Mouse (Mus musculus) frontal cortex, adult 2 months (tissue): ENCODE data around the gene Cacna2d3. TPM values are rescaled to one million over a fixed set of nuclear protein-coding genes. Genes with fewer than 3 reads are reported as not detected.
A peak's percentile ranks its signal among the peaks of the same experiment; 100 is the strongest.

Experiments
- DNase-seq, 2 experiments: peaks; one replicate each; pipeline ENCODE4 v3.0.0; 2022; ENCODE audit warnings: low spot score in 1 of 2; ENCODE audit errors: extremely low spot score in 1 of 2
- polyA plus RNA-seq: library from polyadenylated mRNA; depleted of rRNA; stranded (reverse); fragments of >200 nt; gene quantifications from 2 replicates; pipeline ENCODE4 v1.2.3, GENCODE M21; 2012

Cacna2d3 gene
- polyA plus RNA-seq, 1 experiment, result 33.8 TPM

DNA sequence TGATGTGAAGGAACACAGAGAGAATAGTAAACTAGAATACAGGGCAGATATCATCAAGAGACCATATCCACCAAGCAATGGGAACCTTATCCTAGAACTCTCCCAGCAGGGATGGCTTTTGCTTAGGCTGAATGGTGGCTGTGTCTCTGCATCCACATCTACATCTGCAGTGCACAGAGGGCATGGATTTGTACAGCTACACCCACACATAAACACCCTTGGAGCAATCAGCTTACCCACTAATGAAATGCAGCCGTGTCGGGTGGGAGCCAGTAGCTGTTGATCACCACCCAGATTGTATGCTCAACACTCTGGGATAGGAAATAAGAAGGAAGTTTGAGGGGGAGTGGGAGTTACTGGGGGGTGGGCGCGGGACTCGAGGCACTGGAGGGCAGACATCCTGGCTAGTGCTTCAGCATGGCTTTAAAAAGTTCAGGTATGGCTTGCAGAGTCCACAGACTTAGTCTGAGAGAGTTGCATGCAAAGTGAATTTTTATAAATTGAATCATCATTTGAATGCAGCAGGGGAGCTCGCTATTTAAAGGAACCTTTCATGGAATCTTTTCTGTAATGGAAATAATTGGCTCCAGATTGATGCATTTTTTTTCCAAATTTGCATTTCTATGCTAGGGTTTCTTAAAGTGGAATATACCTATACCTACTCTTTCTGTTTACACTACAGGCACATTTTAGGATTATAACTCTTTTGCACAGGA lies 693.1 kb downstream of the Cacna2d3 start:
- DNase-seq, result no peak

DNA sequence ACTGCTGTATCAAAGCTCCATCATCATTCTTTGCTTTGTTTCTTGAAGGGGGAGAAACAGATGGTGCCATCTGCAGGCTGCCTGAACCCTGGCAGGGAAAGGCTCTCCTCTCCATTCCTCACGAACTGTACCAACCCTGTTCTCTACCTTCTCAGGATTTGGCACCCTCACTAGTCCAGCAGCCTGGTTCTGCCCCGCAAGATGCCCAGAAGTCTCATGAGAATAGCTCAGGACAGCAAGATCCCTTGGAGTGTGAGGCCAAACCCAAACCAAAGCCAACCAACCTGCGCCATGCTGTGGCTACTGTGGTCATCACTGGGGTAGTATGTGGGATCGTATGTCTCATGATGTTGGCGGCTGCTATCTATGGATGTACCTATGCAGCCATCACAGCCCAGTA lies 694.4 kb downstream of the Cacna2d3 start:
- DNase-seq, result no peak

DNA sequence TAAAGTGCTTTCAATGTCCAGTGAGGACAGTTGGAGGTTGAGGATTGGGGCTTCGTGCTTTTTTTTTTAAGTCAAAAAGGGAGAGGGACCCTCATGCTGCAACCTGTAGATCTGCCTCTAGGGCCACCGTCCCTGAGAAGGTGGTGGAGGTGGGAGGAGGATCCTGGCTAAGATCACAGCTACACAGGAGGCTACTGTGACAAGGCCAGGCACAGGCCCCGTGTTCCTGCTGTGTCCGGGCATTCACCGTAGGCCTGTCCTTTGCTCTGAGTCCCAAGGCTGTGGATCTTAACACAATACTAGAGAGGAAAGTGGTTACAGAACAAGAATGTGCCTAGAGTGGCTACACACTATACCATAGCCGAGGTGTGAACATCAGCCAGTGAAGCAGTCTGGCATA lies 696.3 kb downstream of the Cacna2d3 start:
- DNase-seq, result no peak

DNA sequence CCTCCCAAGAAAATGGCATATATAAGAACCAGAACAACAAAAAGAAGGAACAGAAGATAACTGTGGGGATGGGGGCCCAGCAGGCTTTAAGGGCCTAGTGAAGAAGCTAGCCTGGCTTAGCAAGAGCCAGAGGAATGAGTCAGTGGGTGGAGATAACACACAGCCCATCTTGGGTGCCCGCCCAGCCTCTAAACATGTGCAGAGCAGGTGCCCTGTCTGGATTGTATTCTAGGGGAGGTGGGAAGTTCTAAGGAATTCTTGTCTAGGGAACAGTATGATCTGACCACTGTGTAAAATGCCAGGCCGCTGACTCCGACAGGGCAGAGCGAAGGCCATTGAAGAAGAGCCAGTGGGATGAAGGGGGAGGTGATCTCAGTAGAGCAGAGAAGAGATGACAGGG lies 698.4 kb downstream of the Cacna2d3 start:
- DNase-seq, result no peak

DNA sequence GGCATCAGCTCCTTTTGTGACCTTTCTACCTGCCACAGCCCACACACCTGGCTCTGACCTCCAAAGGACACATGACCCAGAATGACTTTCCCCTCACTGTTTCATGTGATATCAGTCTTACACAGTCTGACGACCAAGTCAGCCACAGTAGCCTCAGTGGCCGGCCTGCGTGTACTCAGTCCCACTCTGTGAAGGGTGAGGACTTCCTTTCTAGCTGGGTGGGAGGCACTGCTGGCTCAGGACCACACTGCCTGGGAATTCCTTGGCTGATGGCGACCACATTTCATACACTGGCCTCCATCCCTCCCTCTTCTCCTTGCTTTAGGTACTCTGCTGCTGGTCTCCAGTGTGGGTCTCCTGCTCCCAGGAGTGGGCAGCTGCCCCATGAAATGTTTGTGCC lies 700.4 kb downstream of the Cacna2d3 start:
- DNase-seq, result no peak

DNA sequence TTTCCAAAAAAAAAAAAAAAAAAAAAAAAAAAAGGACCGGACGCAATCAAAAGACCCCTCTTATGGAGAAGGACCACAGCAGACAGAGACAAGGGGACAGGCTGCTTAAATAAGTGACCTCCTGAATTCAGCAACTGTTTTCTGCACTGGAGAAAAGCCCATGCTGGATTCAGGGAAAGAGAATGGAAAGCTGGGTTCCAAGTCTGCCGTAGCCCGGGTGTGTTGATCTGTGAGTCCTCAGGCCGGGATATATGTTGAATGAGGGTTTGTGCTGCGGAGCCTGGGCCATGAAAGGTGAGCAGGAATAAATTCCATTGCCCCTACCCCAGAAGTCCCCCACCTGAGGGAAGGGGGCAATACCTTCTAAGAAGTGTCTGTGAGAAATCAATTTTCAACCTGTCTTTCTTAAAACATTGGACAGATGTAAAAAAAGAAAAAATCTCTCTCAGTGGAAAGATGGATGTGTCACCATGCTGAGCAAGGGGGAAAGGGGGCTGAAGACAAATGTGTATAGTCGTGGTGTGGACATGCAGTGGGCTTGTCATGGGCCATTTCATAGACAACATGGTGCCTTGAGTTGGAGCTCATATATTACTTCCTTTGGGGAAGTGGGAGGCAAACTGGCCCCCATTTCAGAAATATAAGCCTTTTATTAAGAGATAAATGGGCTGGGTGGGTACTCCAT lies 703.2 kb downstream of the Cacna2d3 start:
- DNase-seq, result no peak

DNA sequence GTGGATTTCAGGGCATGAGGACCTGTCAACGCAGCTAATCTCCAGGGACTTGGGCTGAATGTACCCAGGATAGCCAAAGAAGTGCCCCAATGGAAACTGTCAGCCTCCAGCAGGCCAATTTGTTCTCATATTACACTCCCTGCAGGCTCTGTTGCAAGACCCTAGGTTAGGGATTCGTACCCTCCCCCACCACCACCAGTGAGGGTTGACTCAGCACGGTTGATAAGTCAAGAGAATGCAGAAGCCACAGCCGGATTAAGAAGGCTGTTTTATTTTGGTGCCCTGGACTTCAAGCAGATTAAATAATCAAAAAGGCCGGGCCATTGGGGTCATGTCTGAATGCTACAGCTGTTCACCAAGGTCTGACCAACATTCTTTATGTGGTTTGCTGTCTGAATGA lies 703.8 kb downstream of the Cacna2d3 start, which contains the start of gene Lrtm1:
TSS of gene Lrtm1 (plus strand) at position 326 of the 400 bp plus-strand sequence.
- no peak for DNase-seq

DNA sequence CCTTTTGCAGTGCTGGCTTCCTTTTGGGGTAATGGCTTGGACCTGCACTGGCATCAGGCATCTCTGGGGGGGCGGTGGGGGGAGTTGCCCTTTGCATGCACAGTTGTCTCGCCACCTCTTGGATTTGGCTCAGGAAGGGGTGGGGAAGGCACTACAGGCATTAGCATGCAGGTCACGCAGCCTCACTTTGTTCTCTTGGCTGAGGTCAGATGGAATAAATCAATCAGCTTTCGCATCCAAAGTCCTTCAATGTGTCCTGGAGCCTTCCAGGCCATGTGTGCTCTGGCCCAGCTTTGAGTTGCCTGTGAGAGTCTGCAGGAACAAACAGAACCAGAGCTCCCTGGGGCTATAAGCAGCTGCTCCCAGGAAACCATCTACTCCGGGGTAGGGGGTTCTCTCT lies 705.8 kb downstream of the Cacna2d3 start:
- no peak for DNase-seq

DNA sequence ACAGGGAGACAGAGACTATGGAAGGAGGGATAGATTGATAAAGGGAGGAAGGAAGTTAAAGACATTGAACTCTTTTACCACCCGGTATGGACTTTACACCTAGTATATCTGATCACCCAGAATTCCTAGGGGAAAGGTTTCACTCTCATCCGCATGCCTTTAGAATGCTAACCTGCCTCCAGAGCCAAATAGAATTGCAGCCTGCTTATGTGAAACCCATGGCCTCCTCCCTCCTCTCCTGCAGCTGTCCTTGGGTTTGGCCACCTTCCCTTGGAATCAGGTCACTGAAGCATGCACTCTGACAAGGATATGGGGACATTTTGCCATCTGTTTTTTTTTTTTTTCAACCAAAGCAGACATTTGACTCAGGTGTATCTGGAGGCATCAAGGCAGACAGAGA lies 707.0 kb downstream of the Cacna2d3 start:
- DNase-seq, result no peak

DNA sequence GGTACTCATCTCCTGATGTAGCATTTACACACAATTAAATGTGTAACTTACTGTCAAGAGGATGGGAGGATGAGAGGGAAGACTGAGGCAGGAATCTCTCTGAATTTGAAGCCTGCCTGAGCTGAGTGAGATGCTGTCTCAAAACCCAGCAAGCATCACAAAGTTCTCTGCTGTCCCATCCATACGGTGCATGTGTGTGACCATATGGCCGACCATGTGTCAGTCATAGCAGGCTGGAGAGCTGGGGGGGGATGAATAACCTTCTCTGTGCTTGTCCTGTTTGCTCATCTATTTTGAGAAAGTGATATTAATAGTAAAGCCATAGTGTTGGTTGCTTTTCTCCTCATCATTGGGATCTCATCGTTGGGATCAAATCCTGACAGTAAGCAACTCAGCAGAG lies 708.5 kb downstream of the Cacna2d3 start:
- no peak for DNase-seq

DNA sequence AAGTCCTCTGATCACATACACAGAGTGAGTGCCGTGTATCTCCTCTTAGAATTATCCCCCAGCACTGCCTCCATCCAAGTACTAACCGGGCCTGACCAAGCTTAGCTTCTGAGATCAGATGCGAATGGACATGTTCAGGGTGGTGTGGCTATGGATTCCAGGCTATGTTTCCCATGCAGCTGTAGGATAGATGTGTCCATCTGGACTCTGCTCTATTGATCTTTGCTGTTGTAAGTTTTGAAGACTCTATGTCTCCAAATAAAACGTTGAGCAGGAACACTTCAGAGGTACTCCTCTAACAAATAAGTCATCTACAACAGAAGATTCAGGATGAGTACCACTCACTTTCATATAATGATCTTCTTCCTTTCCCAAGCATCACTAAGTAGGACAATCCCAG lies 712.0 kb downstream of the Cacna2d3 start:
- DNase-seq, result no peak

DNA sequence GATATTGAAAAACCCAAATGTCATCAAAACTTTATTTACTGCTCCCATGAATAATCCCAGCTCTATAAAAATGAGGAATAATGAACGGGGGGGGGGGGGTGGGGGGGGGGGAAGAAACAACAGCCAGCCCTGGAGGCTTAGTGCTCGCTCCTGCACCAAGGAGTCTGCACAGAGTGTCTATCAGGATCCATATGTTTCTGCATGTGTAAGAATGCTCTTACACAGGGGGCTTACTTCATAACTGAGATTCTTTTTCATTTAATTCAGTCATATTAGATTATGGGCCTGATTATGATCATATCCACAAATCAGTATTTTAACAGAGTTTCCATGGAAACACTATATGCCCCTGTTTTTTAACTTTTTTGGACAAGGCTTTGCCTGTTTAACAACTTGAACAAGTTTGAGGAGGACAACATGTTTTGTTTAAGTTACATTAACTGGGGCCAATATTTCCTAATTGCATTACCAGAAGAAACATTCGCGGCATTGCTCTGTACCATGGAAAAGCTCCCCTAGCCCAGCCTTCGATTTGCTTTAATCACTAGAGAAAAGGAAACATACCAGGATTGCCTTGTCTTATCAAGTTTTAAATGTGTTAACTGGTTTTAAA lies 716.3 kb downstream of the Cacna2d3 start:
- no peak for DNase-seq

DNA sequence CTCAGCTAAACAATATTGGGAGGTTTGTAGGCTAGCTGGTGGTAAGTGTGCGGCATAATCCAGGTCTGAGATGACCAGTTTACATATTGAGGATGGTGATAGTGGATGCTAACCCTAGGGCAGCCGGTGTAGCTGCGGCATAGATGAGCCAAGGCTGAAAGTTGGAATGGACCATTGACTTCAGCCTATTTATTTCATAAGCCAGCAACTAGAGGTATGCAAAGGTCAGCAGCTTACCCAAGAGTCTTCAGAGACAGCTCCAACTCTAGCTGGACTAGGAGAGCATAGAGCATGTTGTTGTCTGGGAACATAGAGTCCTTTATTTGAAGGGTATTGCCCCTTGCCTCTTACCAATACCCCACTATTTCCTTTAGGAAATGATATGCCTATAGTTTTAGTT lies 725.1 kb downstream of the Cacna2d3 start:
- DNase-seq, result no peak

DNA sequence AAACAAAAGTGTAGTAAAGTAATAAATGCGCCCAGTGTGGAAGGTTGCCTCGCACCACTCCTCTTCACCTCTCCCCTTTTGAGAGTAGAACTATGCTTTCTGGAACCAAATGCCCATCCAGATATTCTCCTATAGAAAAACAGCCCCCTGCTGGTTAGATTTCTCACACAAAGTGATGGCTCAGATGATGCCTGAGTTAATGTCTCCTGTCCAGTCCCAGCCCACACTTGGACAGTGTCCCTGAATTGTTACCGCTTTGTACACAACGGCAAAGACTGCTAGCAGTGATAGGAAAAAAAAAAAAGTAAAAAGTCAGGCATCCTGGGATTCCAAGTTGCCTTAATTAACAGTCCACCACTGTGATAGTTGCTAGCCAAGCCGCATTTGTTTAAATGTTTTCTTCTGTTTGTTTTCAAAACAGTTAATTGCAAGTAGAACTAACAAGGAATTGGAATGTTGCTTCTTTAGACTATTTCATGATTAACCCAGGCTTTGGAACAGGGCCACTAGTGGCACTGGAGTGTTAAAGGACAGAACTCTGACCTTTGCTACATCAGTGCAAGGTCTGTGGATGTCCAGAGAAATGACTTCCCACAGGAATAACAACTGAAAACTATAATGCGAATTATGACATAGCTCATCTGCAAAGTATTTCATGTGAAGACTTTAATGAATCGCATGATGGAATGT lies 733.3 kb downstream of the Cacna2d3 start:
- DNase-seq, result no peak

DNA sequence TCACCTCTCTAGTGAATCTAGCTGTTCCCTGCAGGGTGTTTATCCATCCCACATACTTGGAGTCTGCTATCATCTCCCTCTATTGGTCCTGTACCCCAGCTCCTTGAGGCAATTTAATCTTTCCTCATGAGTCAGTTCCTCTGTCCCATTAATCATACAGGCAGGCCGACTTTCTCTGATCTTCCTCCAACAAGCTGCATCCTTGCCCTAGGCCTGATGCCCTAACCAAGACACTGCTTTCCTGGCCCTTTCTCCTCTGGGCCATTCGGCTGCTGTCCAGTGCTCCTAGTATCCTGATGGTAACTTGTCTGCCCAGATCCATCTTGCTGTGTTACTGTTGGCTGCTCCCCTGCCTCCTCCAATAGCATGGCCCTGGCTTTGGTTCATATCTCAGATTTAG lies 737.4 kb downstream of the Cacna2d3 start:
- no peak for DNase-seq

DNA sequence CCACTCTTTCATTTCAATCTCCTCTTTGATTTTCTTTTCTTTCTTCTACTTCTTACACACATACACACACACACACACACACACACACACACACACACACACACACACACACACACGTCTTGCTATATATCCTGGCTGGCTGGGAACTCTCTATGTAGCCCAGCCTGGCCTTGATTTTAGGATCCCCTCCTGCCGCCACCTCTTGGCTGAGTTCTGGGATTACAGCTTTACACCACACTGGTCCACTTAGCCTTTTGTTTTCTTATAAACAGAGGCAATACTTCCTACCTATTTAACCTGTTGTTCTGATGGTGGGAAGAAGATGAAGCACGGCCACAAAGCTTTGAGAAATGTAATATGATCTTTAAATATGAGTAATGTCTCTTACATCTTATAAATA lies 741.2 kb downstream of the Cacna2d3 start:
- DNase-seq, result no peak

DNA sequence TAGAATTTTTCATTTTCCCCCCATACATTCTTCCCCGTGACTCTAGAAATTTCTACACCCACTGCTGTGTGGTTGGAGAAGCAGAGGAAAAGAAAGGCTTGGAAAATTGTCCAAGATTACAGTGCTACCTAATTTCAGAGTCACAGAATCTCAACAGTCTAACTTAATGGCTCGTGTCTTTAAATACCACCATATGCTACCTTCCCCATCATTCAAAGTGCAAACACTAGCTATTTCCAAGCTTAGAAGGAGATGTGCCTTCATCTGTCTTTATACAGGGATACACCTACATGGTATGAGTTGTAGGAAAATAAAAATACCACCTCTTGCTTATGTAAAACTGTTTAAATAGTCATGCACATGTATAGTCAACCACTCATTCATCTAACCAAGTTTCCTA lies 742.4 kb downstream of the Cacna2d3 start:
- peak; percentile 12 to 56 for DNase-seq

DNA sequence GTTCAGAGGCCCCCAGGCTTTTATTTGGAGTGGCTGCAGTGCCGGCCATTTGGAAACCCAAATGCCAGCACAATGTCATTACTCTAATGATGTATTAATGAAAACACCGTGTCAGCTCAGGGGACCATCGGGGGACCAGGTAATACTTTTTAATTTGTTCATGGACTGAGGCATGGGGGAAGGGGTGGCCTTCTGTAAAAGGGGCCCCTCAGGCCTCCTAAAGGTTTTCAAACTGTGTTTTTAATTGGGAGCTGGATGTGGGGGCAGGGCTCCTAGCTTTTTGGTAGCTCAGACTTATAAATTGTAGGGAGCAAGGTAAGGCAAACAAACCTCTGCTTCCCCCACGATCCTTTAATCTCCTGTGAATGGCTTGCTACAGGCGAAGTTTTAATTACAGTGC lies 749.0 kb downstream of the Cacna2d3 start:
- no peak for DNase-seq

DNA sequence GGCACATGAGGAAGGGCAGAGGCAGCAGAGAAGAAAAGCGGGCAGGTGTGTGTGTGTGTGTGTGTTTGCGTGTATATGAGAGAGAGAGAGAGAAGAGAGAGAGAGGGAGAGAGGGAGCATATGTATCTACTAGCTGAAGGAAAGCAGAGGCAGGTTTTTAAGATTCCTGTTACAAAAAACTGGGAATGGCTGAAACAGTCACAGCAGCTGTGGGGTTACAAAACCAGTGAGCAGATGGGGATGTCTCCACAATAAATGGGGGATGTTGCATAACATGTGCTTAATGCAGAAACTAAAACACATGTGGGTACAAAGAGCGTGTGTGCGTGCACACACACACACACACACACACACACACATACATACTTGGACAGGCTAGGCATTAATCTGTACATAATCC lies 752.4 kb downstream of the Cacna2d3 start:
- peak; percentile 36 to 63 for DNase-seq

DNA sequence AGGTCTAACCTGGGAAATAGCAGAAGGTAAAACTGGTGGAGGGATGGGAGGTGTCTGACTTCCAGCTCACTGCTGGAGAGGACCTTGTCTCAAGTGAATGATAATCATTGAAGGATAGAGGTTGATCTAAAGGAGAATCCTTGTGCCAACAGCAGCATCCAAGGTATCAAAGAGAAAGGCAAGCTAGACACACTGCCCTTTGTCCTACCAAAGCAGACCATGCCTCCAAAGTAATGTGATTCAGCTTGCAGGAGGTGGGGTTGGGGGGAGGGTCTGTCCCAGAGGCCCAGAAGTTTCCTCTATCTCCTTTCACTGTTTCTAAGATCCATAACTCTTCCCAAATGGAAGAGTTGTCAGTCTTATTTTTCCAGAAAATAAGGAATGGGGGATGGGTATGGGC lies 754.8 kb downstream of the Cacna2d3 start:
- no peak for DNase-seq

DNA sequence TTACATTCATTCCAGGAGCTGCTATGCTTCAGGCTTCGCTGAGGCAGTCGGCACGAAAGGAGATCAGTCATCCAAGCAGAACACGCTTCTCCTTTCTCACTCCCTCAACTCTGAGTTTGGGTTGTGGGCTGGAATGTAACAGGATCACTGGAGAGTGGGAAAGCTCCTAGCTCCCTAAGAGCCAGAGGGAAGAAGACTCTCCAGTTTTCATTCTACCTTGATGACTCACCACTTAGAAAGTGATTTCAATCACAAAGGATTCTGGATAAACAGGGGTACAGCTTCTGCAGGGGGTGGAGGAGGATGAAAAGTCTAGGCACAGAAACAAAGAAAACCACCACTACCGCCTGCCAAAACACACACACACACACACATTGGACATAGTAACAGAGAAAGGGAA lies 760.3 kb downstream of the Cacna2d3 start:
- DNase-seq, result no peak
